Mouse (Mus musculus) hindbrain, embryonic 14.5 days (tissue): ENCODE results near the gene Tcf20. TPM values are rescaled to one million over a fixed set of nuclear protein-coding genes. Genes with fewer than 3 reads are reported as not detected.
"Not testable (repeated sequence)": the region's sequence is repeated elsewhere in the genome, so short reads cannot be mapped to it uniquely, and the experiment has no call there.

Experiments
- ATAC-seq: fragments of 200-750 bp; cut with Nextera tagmentation; 2 replicates; pipeline ENCODE4 v1.8.0; 2017; ENCODE audit warnings: moderate number of reproducible peaks, mild to moderate bottlenecking, moderate TSS enrichment, moderate library complexity; ENCODE audit not compliant: low FRiP score
- DNase-seq: peaks from one replicate; pipeline ENCODE4 v3.0.0-alpha.2; 2015; ENCODE audit warnings: low spot score
- H3K27ac ChIP-seq: fragments of 300-500 bp; sonication (generic); 2 replicates; pipeline ENCODE4 v1.5.1; 2014; ENCODE audit warnings: mild to moderate bottlenecking, moderate library complexity
- H3K27me3 ChIP-seq: fragments of 300-500 bp; sonication (generic); 2 replicates; pipeline ENCODE4 v1.6.1; 2014; ENCODE audit warnings: mild to moderate bottlenecking, low read length, mixed read lengths; ENCODE audit not compliant: control insufficient read depth, insufficient read depth
- H3K36me3 ChIP-seq: fragments of 300-500 bp; sonication (generic); replicated peaks from 2 replicates; pipeline ENCODE4 v1.6.1; 2014; ENCODE audit not compliant: control insufficient read depth, insufficient read depth
- H3K4me1 ChIP-seq: fragments of 300-500 bp; sonication (generic); replicated peaks from 2 replicates; pipeline ENCODE4 v1.6.1; 2014; ENCODE audit warnings: antibody characterized with exemption, low read length, mixed read lengths; ENCODE audit not compliant: control insufficient read depth, insufficient read depth
- H3K4me2 ChIP-seq: fragments of 300-500 bp; sonication (generic); replicated peaks from 2 replicates; pipeline ENCODE4 v1.6.1; 2014; ENCODE audit warnings: mild to moderate bottlenecking, moderate library complexity
- H3K4me3 ChIP-seq: fragments of 300-500 bp; sonication (generic); replicated peaks from 2 replicates; pipeline ENCODE4 v1.5.1; 2014; ENCODE audit warnings: mild to moderate bottlenecking, low read length
- H3K9ac ChIP-seq: fragments of 300-500 bp; sonication (generic); 2 replicates; pipeline ENCODE4 v1.6.1; 2014
- H3K9me3 ChIP-seq: fragments of 300-500 bp; sonication (generic); 2 replicates; pipeline ENCODE4 v1.6.1; 2016; ENCODE audit warnings: low read length; ENCODE audit not compliant: control insufficient read depth
- WGBS: fragments of 180-500 bp; shearing (Covaris S2); extraction: QIAGEN DNeasy Blood & Tissue Kit; methylation state at CpG from one replicate; pipeline ENCODE4 v1.1.7; 2014; 5-methylcytosine and 5-hydroxymethylcytosine counted together
- polyA plus RNA-seq: library from polyadenylated mRNA; unstranded; fragments of >200 nt; fragmentation: Nextera tagmentation; extraction: Ambion mirVana; gene quantifications from 2 replicates; pipeline ENCODE4 v1.2.1, GENCODE M21; 2014

Tcf20 gene
- polyA plus RNA-seq, 1 experiment from 2014 or later, result 14.0 TPM

DNA sequence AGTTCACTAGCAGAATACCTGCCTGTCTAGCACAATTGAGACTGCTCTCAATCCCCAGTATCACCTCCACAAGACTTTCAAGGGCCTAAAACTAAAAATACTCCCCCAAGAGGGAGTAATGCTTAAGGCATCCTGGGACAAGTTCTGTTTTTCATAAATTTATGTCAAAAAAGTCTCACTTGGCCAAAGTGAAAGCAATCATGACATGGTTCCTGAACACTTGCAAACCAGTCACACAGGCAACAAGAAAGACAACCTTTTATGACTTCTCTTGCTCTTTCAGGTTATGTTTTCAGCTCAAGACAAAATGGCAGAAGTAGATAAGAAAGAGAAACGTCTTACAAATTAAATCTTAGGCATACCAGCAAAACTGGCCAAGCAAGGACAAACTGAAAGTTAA lies 91.3 kb downstream of the Tcf20 start:
- Histone ChIP-seq H3K4me3 (no peak overlapping the region), H3K27me3 (no peaks in the 10 kb centered on the region), H3K4me2 (no peak overlapping the region), H3K27ac (no peak overlapping the region), H3K4me1 (peaks cover 20% of the 10 kb centered on the region), H3K9me3 (no peaks in the 10 kb centered on the region), H3K36me3 (no peaks in the 10 kb centered on the region), H3K9ac (no peak overlapping the region)
- DNase-seq, result no peak
- 88% methylated on average over 1 of the region's 1 CpGs for WGBS
- no peak for ATAC-seq

DNA sequence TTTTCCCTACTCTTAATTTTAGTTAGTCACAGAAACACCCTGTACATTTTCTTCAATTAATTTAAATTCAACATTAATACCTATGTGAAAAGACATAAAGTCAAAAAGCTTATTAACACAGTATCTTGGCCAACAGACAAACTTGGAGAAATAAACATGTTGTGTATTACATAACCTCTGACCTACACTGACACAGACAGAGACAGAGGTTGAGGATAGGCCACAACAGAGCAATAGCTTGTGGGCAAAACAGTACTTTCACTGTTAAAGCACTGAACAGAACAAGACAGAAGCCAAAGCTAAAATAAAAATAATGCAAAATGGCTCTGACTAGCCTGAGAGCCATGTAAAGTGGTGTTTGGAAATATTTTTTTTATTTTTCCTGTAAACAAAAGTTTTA lies 97.2 kb downstream of the Tcf20 start:
- Histone ChIP-seq H3K4me3 (no peak overlapping the region), H3K27ac (no peak overlapping the region), H3K9me3 (no peaks in the 10 kb centered on the region), H3K27me3 (no peaks in the 10 kb centered on the region), H3K36me3 (no peaks in the 10 kb centered on the region), H3K9ac (no peak overlapping the region), H3K4me2 (no peak overlapping the region), H3K4me1 (no peaks in the 10 kb centered on the region)
- DNase-seq (no peak), ATAC-seq (no peak)

DNA sequence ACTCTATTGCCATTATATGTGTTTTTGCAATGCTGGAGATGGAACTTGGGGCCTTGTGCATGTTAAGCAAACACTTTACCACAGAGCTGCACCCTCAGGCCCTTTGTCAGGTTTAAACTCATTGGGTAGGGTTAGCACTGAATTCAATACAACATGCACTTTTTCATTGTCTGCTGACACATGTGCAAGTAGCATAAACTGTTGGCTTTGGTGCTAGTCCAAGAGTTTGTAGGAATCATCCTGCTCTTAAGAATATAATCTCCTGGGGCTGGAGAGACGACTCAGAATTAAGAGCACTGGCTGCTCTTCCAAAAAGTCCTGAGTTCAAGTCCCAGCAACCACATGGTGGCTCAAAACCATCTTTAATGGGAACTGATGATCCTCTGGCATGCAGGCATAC lies 98.2 kb downstream of the Tcf20 start:
- no peak overlapping the region for H3K4me2 ChIP-seq
- 82% methylated on average over 1 of the region's 1 CpGs for WGBS
- no peaks in the 10 kb centered on the region for H3K27me3 ChIP-seq
- no peak overlapping the region for H3K4me3 ChIP-seq
- H3K36me3 ChIP-seq, result no peaks in the 10 kb centered on the region
- no peaks in the 10 kb centered on the region for H3K4me1 ChIP-seq
- ATAC-seq (no peak), DNase-seq (no peak)
- no peaks in the 10 kb centered on the region for H3K9me3 ChIP-seq
- H3K27ac ChIP-seq, result no peak overlapping the region
- H3K9ac ChIP-seq, result no peak overlapping the region

DNA sequence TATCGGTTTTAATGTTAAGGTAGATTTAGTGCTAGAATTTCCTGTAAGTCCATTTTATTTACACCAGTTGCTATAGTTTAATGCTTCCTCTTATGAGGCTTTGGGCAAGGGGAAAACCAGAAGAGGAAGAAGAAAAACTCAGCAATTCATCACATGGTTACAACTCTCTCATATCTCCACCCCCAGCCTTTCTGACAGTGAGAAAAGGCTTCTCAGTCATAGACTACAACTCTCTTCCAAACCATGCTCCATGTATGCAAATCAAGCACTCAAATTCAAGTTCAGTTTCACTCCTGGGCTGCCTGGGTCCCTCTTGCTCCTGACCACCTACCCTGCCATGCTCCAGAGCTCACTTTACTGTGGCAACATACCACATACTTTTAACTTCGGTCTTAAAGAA lies 99.2 kb downstream of the Tcf20 start:
- Histone ChIP-seq H3K4me1 (no peaks in the 10 kb centered on the region), H3K9me3 (no peaks in the 10 kb centered on the region), H3K4me3 (no peak overlapping the region), H3K27ac (no peak overlapping the region), H3K27me3 (no peaks in the 10 kb centered on the region), H3K4me2 (no peak overlapping the region), H3K9ac (no peak overlapping the region), H3K36me3 (no peaks in the 10 kb centered on the region)
- DNase-seq, result no peak
- ATAC-seq, result no peak
- 89% methylated on average over 2 of the region's 2 CpGs for WGBS

DNA sequence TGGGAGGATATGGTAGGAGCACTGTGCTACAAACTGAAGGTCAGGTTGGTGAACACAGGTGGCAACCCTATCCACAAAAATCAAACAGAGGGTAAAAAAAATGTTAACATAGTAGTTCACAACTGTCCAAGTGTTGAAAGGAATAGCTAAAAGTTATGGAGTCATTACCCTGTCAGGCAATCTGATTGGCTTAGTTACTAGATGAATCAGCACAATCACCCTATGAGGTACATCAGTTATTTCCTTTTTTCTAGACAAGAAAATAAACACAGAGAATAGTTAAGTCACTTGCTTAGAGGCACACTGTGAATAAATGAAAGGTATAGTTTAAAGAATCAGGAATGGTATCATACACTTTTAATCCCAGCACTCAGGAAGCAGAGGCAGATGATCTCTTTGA lies 110.4 kb downstream of the Tcf20 start:
- H3K9ac ChIP-seq, result no peak overlapping the region
- no peaks in the 10 kb centered on the region for H3K9me3 ChIP-seq
- no peak overlapping the region for H3K4me2 ChIP-seq
- DNase-seq (no peak), ATAC-seq (no peak)
- no peaks in the 10 kb centered on the region for H3K27me3 ChIP-seq
- H3K4me1 ChIP-seq, result no peaks in the 10 kb centered on the region
- no peaks in the 10 kb centered on the region for H3K36me3 ChIP-seq
- no peak overlapping the region for H3K4me3 ChIP-seq
- H3K27ac ChIP-seq, result no peak overlapping the region

DNA sequence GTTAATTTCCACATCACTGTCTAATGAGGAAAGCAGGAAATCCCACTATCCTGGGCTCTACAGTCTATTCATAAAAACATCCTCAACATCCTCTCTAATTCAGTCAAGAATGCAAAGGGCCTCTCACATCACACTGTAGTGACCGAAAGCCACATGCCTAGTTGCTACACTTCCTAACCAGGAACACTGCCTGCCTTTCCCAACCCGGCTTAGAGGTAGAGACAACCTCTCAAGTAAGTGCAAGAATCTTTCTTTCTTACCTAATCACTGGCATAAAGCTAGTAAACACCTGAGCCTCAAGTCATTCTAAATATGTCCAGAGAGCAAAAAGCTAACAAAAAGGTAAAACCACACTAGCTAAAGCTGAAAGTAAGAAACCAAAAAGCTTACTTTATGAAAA lies 110.8 kb downstream of the Tcf20 start:
- H3K36me3 ChIP-seq, result no peaks in the 10 kb centered on the region
- 87% methylated on average over 2 of the region's 2 CpGs for WGBS
- H3K4me2 ChIP-seq, result no peak overlapping the region
- no peak overlapping the region for H3K9ac ChIP-seq
- DNase-seq (no peak), ATAC-seq (no peak)
- H3K27me3 ChIP-seq, result no peaks in the 10 kb centered on the region
- no peak overlapping the region for H3K27ac ChIP-seq
- no peak overlapping the region for H3K4me3 ChIP-seq
- H3K9me3 ChIP-seq, result no peaks in the 10 kb centered on the region
- H3K4me1 ChIP-seq, result no peaks in the 10 kb centered on the region

DNA sequence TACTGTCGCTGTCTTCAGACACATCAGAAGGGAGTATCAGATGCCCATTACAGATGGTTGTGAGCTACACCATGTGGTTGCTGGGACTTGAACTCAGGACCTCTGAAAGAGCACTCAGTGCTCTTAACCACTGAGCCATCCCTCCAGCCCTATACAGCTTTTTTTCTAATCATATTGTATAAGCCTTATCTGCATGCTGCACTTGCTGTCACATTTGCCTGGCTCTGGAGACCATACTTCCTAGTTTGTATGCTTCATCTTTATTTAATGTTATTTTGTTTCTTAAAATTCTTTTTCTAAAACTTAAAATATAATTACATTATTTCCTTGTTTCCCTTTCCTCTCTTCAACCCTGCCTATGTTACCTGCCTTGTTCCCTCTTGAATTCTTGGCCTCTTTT lies 115.6 kb downstream of the Tcf20 start:
- H3K4me3 ChIP-seq, result no peak overlapping the region
- no peaks in the 10 kb centered on the region; the same call in 1 of the 2 replicates for H3K4me1 ChIP-seq
- no peak overlapping the region for H3K27ac ChIP-seq
- H3K4me2 ChIP-seq, result no peak overlapping the region
- no peaks in the 10 kb centered on the region for H3K36me3 ChIP-seq
- 98% methylated on average over 1 of the region's 1 CpGs for WGBS
- H3K9me3 ChIP-seq, result no peaks in the 10 kb centered on the region
- no peaks in the 10 kb centered on the region for H3K27me3 ChIP-seq
- no peak overlapping the region for H3K9ac ChIP-seq
- ATAC-seq, result no peak
- no peak for DNase-seq

DNA sequence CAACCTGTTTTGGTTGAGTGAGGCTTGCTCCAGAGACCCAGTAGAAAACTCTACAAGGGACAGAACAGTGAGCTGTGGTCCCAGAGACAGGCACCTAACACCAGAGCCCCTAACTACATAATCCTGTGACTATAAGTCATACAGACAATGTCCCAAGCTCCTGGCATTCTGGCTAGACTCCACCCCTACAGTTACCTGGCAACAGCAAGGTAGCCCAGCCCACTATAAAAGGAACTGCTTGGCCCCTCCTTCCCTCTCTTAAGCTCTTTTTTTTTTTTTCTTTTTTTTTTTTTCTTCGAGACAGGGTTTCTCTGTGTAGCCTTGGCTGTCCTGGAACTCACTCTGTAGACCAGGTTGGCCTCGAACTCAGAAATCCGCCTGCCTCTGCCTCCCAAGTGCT lies 121.4 kb downstream of the Tcf20 start:
- H3K9ac ChIP-seq, H3K4me2 ChIP-seq, H3K36me3 ChIP-seq, H3K27ac ChIP-seq, H3K9me3 ChIP-seq, DNase-seq, ATAC-seq, H3K27me3 ChIP-seq, H3K4me3 ChIP-seq, H3K4me1 ChIP-seq: not testable (repeated sequence)
- 94% methylated on average over 3 of the region's 3 CpGs for WGBS

DNA sequence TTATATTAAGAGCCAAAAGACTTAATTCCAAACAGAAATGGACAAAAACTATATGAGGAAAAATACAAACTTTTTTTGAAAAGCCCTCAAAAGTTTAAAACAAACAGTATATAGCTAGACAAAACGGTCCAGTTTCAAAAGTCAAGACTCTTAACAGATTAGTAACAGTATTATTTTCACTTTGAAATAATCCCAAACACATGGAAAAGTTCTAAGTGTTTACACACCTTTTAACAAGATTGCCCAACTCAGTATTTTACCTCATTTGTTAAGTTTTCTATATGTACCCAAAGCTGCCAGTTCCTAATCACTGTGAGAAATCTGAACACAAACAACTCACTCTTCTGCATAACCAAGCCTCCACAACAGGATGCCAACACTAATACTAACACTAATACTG lies 124.0 kb downstream of the Tcf20 start:
- Histone ChIP-seq H3K4me2 (no peak overlapping the region), H3K36me3 (no peaks in the 10 kb centered on the region)
- no peak for ATAC-seq

DNA sequence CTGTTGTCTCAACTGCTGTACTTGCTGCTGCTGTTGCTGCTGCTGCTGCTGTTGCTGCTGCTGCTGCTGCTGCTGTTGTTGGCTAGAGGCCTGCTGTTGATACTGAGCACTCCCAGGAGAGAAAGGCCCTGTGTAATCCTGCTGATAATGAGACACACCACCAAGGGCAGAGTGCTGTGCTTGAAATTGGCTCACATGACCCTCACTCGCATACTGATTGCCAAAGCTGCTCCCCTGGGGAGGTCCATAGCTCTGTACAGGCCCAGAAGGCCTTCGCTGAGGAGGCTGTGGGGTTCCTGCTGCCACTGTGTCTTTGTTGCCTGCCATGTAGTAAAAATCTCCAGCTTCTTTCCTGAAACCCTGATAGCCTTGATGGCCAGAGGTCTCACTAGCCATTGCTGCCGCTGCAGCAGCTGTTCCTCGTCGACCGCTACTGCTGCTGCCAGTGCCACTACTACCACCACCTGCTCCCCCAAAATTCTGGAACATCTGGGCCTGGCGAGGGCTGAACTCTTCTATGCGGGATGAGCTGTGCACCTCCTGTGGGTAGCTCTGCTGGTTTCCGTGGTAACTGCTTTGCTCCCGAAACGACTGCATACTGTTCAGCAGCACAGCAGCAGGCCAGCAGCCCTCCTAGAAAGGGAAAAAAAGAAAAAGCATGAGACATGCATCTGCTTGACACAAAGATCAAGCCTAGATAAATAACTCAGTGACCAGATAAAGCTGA lies 130.9 kb downstream of the Tcf20 start:
- Histone ChIP-seq H3K27me3 (no peaks in the 10 kb centered on the region), H3K27ac (peak overlapping the region; percentile 78), H3K4me3 (no peak overlapping the region), H3K4me2 (no peak overlapping the region), H3K36me3 (peaks cover 41% of the 10 kb centered on the region), H3K9ac (peak overlapping the region; percentile 9; the same call in 1 of the 2 replicates), H3K9me3 (no peaks in the 10 kb centered on the region), H3K4me1 (peaks cover 15% of the 10 kb centered on the region)
- WGBS, result 25% methylated on average over 11 of the region's 11 CpGs
- DNase-seq (peak; percentile 44), ATAC-seq (peak; percentile 69)

More for the DNA sequence above, 124.0 kb downstream of the Tcf20 start:
- no peaks in the 10 kb centered on the region; the same call in 1 of the 2 replicates for H3K4me1 ChIP-seq
- no peak overlapping the region for H3K4me3 ChIP-seq
- WGBS, result 89% methylated on average over 1 of the region's 1 CpGs
- DNase-seq, result no peak
- no peaks in the 10 kb centered on the region for H3K27me3 ChIP-seq
- H3K9me3 ChIP-seq, result no peaks in the 10 kb centered on the region
- no peak overlapping the region for H3K9ac ChIP-seq
- H3K27ac ChIP-seq, result no peak overlapping the region
